Mouse (Mus musculus) spleen, adult 2 months (tissue): ENCODE results near the gene Cep290.

Experiments used
- CTCF ChIP-seq: fragments of 200-500 bp; IDR thresholded peaks from 2 replicates; pipeline ENCODE4 v1.5.1; 2011; ENCODE audit warnings: mild to moderate bottlenecking, inconsistent platforms; ENCODE audit not compliant: insufficient read depth, insufficient read length, insufficient replicate concordance; ENCODE audit errors: extremely low read depth
- POLR2A ChIP-seq: fragments of 200-500 bp; IDR thresholded peaks from 2 replicates; pipeline ENCODE4 v1.6.1; 2011; ENCODE audit warnings: low read depth, low read length, inconsistent platforms

DNA sequence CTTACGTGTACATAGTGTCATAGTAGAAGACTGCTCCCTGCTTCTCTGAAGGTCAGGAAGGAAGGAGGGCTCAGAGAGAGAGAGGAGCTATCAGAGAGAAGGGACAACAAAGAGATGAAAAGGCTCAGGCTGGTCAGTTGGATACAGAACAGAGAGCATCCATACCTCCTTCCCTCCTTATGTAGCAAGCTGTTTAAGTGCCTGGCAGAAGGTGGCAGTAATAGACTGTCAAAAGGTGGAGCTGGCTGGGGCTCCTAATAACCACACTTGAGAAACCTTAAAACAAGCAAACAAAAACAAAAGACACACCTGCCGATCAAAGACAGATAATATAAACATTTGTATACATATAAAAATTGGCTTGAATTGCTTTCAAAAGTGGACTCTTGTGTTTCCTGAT is 116.9 kb downstream of the Cep290 start:
- no peak for TF ChIP-seq CTCF
- TF ChIP-seq POLR2A = no peak
